Mouse (Mus musculus): ENCODE results near the gene Srsf1. TPM values are rescaled to one million over a fixed set of nuclear protein-coding genes. Genes with fewer than 3 reads are reported as not detected.
"Not testable (repeated sequence)": the region's sequence is repeated elsewhere in the genome, so short reads cannot be mapped to it uniquely, and the experiment has no call there.

The Srsf1 gene
- polyA plus RNA-seq, 1 experiment from 2014 or later = 70.7 TPM

GRCm38 (mm10) chr11:88035970-88036369 lies 11.2 kb upstream of the Srsf1 start:
- 65% methylated on average over 7 of the region's 7 CpGs for WGBS
- Histone ChIP-seq H3K9me3 (ENCODE audit: control insufficient read depth) (no peaks in the 10 kb centered on the region), H3K9ac (ENCODE audit: low read depth, low read length) (no peak overlapping the region), H3K36me3 (ENCODE audit: control insufficient read depth, insufficient read depth) (no peaks in the 10 kb centered on the region), H3K27ac (ENCODE audit: low read depth, low read length) (no peak overlapping the region), H3K27me3 (replicated peaks; ENCODE audit: control insufficient read depth, insufficient read depth, low read length) (no peaks in the 10 kb centered on the region), H3K4me1 (replicated peaks; ENCODE audit: control insufficient read depth, insufficient read depth, low read length) (no peaks in the 10 kb centered on the region), H3K4me3 (ENCODE audit: low read depth, low read length) (no peak overlapping the region), H3K4me2 (replicated peaks; ENCODE audit: low read depth) (no peak overlapping the region)
- no peak for TF ChIP-seq CTCF (IDR thresholded peaks at IDR 0.05; ENCODE audit: low read depth)
- no peak for ATAC-seq

- Histone ChIP-seq H3K4me1 (replicated peaks; ENCODE audit: control insufficient read depth, insufficient read depth, low read length) (no peaks in the 10 kb centered on the region), H3K4me3 (ENCODE audit: low read depth, low read length) (no peak overlapping the region), H3K9me3 (ENCODE audit: control insufficient read depth) (no peaks in the 10 kb centered on the region), H3K9ac (ENCODE audit: low read depth, low read length) (no peak overlapping the region), H3K36me3 (ENCODE audit: control insufficient read depth, insufficient read depth) (no peaks in the 10 kb centered on the region), H3K27me3 (replicated peaks; ENCODE audit: control insufficient read depth, insufficient read depth, low read length) (no peaks in the 10 kb centered on the region), H3K4me2 (replicated peaks; ENCODE audit: low read depth) (no peak overlapping the region), H3K27ac (ENCODE audit: low read depth, low read length) (no peak overlapping the region)
- no peak for TF ChIP-seq CTCF (IDR thresholded peaks at IDR 0.05; ENCODE audit: low read depth)
- 85% methylated on average over 10 of the region's 10 CpGs for WGBS
- no peak for ATAC-seq
These were observed 10.4 kb upstream of the Srsf1 start for GRCm38 (mm10) chr11:88036761-88037251.

GRCm38 (mm10) chr11:88037386-88037785 lies 9.8 kb upstream of the Srsf1 start:
- TF ChIP-seq CTCF (IDR thresholded peaks at IDR 0.05; ENCODE audit: low read depth) = no peak
- 74% methylated on average over 3 of the region's 3 CpGs for WGBS
- H3K27me3 ChIP-seq (replicated peaks; ENCODE audit: control insufficient read depth, insufficient read depth, low read length) = no peaks in the 10 kb centered on the region

GRCm38 (mm10) chr11:88039066-88039465 lies 8.1 kb upstream of the Srsf1 start:
- H3K27ac ChIP-seq (ENCODE audit: low read depth, low read length) = no peak overlapping the region
- no peak overlapping the region for H3K4me3 ChIP-seq (ENCODE audit: low read depth, low read length)
- no peak overlapping the region for H3K4me2 ChIP-seq (replicated peaks; ENCODE audit: low read depth)
- no peaks in the 10 kb centered on the region for H3K36me3 ChIP-seq (ENCODE audit: control insufficient read depth, insufficient read depth)
- H3K27me3 ChIP-seq (replicated peaks; ENCODE audit: control insufficient read depth, insufficient read depth, low read length) = no peaks in the 10 kb centered on the region
- H3K9me3 ChIP-seq (ENCODE audit: control insufficient read depth) = no peaks in the 10 kb centered on the region
- no peaks in the 10 kb centered on the region for H3K4me1 ChIP-seq (replicated peaks; ENCODE audit: control insufficient read depth, insufficient read depth, low read length)
- TF ChIP-seq CTCF (IDR thresholded peaks at IDR 0.05; ENCODE audit: low read depth) = no peak
- no peak for ATAC-seq
- H3K9ac ChIP-seq (ENCODE audit: low read depth, low read length) = no peak overlapping the region
- 96% methylated on average over 1 of the region's 1 CpGs for WGBS

More at GRCm38 (mm10) chr11:88037386-88037785, 9.8 kb upstream of the Srsf1 start:
- no peaks in the 10 kb centered on the region for H3K36me3 ChIP-seq (ENCODE audit: control insufficient read depth, insufficient read depth)
- ATAC-seq = no peak
- no peak overlapping the region for H3K4me2 ChIP-seq (replicated peaks; ENCODE audit: low read depth)
- H3K4me3 ChIP-seq (ENCODE audit: low read depth, low read length) = no peak overlapping the region
- no peaks in the 10 kb centered on the region for H3K4me1 ChIP-seq (replicated peaks; ENCODE audit: control insufficient read depth, insufficient read depth, low read length)
- H3K27ac ChIP-seq (ENCODE audit: low read depth, low read length) = no peak overlapping the region
- no peak overlapping the region for H3K9ac ChIP-seq (ENCODE audit: low read depth, low read length)
- no peaks in the 10 kb centered on the region for H3K9me3 ChIP-seq (ENCODE audit: control insufficient read depth)

- Histone ChIP-seq H3K4me1 (replicated peaks; ENCODE audit: control insufficient read depth, insufficient read depth, low read length) (no peaks in the 10 kb centered on the region), H3K36me3 (ENCODE audit: control insufficient read depth, insufficient read depth) (no peaks in the 10 kb centered on the region), H3K27me3 (replicated peaks; ENCODE audit: control insufficient read depth, insufficient read depth, low read length) (no peaks in the 10 kb centered on the region), H3K4me2 (replicated peaks; ENCODE audit: low read depth) (no peak overlapping the region), H3K4me3 (ENCODE audit: low read depth, low read length) (no peak overlapping the region), H3K9me3 (ENCODE audit: control insufficient read depth) (no peaks in the 10 kb centered on the region), H3K27ac (ENCODE audit: low read depth, low read length) (no peak overlapping the region), H3K9ac (ENCODE audit: low read depth, low read length) (no peak overlapping the region)
- ATAC-seq = no peak
- TF ChIP-seq CTCF (IDR thresholded peaks at IDR 0.05; ENCODE audit: low read depth) = no peak
These were observed 2.9 kb upstream of the Srsf1 start for GRCm38 (mm10) chr11:88044314-88044713.

GRCm38 (mm10) chr11:88045159-88045558 lies 2.0 kb upstream of the Srsf1 start:
- not testable (repeated sequence) for H3K4me1 ChIP-seq (replicated peaks; ENCODE audit: control insufficient read depth, insufficient read depth, low read length); H3K27ac ChIP-seq (ENCODE audit: low read depth, low read length); H3K36me3 ChIP-seq (ENCODE audit: control insufficient read depth, insufficient read depth); H3K9ac ChIP-seq (ENCODE audit: low read depth, low read length); H3K27me3 ChIP-seq (replicated peaks; ENCODE audit: control insufficient read depth, insufficient read depth, low read length); ATAC-seq; H3K9me3 ChIP-seq (ENCODE audit: control insufficient read depth); H3K4me2 ChIP-seq (replicated peaks; ENCODE audit: low read depth); H3K4me3 ChIP-seq (ENCODE audit: low read depth, low read length)
- WGBS = 97% methylated on average over 3 of the region's 3 CpGs

- no peak overlapping the region for H3K4me3 ChIP-seq (ENCODE audit: low read depth, low read length)
- no peak for ATAC-seq
- no peaks in the 10 kb centered on the region for H3K27me3 ChIP-seq (replicated peaks; ENCODE audit: control insufficient read depth, insufficient read depth, low read length)
- peaks cover 9% of the 10 kb centered on the region; the same call in 1 of the 2 replicates for H3K36me3 ChIP-seq (ENCODE audit: control insufficient read depth, insufficient read depth)
- H3K4me2 ChIP-seq (replicated peaks; ENCODE audit: low read depth) = no peak overlapping the region; the same call in 1 of the 2 replicates
- no peaks in the 10 kb centered on the region for H3K9me3 ChIP-seq (ENCODE audit: control insufficient read depth)
- 68% methylated on average over 4 of the region's 4 CpGs for WGBS
- no peaks in the 10 kb centered on the region for H3K4me1 ChIP-seq (replicated peaks; ENCODE audit: control insufficient read depth, insufficient read depth, low read length)
- TF ChIP-seq CTCF (IDR thresholded peaks at IDR 0.05; ENCODE audit: low read depth) = no peak
- H3K27ac ChIP-seq (ENCODE audit: low read depth, low read length) = no peak overlapping the region
- H3K9ac ChIP-seq (ENCODE audit: low read depth, low read length) = no peak overlapping the region
These were observed 1.3 kb upstream of the Srsf1 start for GRCm38 (mm10) chr11:88045878-88046277.

Measured in intestine, postnatal 0 days (tissue).